Mouse (Mus musculus) central nervous system, embryonic 14 days (tissue): ENCODE measurements around the gene Vmn1r81. TPM values are rescaled to one million over a fixed set of nuclear protein-coding genes. Genes with fewer than 3 reads are reported as not detected.

Experiments used
- polyA plus RNA-seq: library from polyadenylated mRNA; depleted of rRNA; stranded (reverse); fragments of >200 nt; gene quantifications from 2 replicates; pipeline ENCODE4 v1.2.3, GENCODE M21; 2012; rRNA removed

Gene Vmn1r81
- polyA plus RNA-seq = not detected in 2 replicates

DNA sequence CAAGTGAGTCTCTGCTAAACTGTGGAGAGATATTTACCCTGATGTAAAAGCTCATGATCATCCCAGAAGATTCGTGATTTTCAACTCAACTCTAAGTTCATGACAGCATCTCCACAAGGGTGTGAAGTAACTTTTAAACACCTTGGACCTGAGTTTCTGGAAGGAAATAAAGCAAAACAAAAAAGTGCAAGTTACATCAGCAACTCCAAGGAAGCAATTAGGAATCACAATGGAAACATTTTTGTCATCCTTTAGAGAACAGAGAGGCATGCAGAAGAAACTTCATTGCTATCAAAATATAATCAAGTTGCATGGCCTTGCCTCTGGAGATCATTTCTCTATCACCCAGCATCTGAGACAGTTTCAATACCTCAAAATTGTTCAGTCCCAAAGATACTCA, at the start of gene Vmn1r81:
Gene Vmn1r81 (minus strand): TSS at position 101 of the 400 bp plus-strand sequence.

DNA sequence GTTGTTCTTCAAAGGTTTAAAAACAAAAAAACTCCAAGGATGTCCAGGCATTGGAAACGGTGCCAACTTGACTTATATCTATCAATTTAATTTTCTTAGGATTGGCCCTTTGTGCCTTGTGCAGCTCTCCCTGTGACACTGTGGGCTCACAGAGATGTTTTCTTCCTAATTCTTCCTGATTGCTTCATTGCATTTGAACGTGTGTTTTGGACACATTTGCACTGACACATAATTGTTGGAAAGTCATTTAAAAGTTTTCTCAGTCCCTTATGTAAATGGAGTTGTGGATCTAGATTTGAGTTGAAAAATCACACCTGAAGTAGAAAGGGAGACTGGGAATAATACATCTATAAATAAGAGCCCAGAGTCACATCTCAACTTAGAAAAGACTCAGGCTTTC, 32.1 kb upstream of the Vmn1r81 start, which contains the start of gene Vmn1r82:
Gene Vmn1r82 (plus strand): TSS at position 301 of the 400 bp plus-strand sequence.

Other genes starting within 250 kb of the Vmn1r81 start
- gene Vmn1r77, start 231.5 kb downstream of the Vmn1r81 start, polyA plus RNA-seq = not detected in 2 replicates
- gene Vmn1r78, start 118.0 kb downstream of the Vmn1r81 start, polyA plus RNA-seq = not detected in 2 replicates
- gene Vmn1r79, start 97.0 kb downstream of the Vmn1r81 start, polyA plus RNA-seq = not detected in 2 replicates
- gene Vmn1r80, start 79.0 kb downstream of the Vmn1r81 start, polyA plus RNA-seq = not detected in 2 replicates
- not detected in 2 replicates for gene Vmn1r82, start 32.2 kb upstream of the Vmn1r81 start, polyA plus RNA-seq
- not detected in 2 replicates for gene Vmn1r83, start 61.2 kb upstream of the Vmn1r81 start, polyA plus RNA-seq
- not detected in 2 replicates for gene Vmn1r84, start 101.0 kb upstream of the Vmn1r81 start, polyA plus RNA-seq
- gene Zfp551, start 154.5 kb upstream of the Vmn1r81 start, polyA plus RNA-seq = 4.2 and 5.0 TPM in 2 replicates
- gene Zfp606, start 210.0 kb upstream of the Vmn1r81 start, polyA plus RNA-seq = 19.0 and 22.7 TPM in 2 replicates
- not detected in 2 replicates for gene 2900092C05Rik, start 244.2 kb upstream of the Vmn1r81 start, polyA plus RNA-seq